Mouse (Mus musculus): ENCODE measurements around the gene Bag6.

Bag6 gene

DNA sequence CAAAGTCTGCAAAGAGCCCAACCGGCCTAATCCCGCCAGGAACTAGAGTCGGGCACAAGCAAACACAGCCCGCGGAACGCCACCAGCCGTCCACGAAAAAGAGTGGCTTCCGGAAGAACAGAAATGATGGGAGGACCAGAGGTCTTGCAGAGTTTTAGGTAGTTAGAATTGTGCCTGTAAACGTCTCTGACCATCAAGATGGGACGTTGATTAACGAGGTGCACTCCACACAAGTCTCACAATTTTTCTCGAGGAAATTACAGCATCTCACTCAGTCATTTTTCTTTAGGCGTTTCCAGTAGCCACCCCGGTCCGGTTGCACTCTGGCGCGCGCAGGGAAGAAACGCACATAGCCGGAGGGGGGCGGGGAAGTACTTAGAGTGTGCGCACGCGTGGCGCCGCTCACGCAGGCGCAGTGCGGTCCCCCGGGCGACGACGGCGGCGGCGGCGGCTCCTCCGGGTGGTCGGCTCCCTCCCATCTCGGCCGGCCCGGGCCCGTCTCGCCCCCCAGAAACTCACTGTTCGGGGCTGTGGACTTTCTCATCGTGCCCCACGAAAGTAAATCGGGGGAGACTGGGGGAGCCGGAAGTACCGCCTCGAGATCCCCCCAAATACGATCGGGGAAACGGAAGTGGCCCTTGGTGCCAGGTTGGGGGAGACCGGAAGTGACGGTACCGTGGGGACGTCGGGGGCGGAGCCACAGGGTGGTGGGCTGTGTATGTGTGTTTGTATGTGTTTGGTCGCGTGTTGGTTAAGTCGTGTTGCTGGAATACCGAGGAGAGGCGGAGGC is at the start of gene Bag6:
TSS of gene Bag6 (plus strand) at position 378 of the 790 bp plus-strand sequence.
- peak; percentile 91 for DNase-seq (ENCODE audit: low spot score)

DNA sequence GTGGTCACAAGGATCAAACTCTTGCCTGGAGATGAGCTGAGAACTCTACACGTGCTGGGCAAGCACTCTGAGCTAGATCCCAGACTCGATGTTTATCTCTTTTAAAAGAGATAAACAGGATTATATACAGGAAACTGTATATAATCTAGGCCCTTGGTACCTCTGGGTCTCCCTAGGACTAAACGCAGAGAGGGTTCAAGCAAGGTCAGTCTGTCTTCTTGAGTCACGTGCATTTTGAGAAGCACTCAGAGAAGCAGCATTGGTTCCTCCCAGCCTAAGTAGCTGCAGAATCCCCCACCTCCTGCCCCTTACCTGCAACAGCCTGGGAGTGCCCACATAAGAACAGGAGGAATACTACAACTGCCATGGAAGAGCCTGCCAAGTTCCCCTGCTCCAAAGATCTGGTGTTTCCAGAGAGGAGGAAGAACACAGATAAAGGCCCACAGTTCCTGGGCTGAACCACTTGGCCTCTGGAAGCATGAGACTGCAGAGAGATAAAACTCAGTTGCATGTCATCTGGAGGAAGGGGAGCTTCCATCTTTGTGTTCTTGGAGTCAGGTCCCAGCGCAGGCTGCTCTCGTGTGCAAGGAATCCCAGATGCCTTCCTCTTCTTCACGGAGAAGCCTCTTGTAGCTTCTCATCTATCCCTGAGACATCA is 49.6 kb upstream of the Bag6 start, which contains the start of gene Ly6g6f:
TSS of gene Ly6g6f (minus strand) at position 403 of the 658 bp plus-strand sequence.
- DNase-seq (ENCODE audit: low spot score): no peak

DNA sequence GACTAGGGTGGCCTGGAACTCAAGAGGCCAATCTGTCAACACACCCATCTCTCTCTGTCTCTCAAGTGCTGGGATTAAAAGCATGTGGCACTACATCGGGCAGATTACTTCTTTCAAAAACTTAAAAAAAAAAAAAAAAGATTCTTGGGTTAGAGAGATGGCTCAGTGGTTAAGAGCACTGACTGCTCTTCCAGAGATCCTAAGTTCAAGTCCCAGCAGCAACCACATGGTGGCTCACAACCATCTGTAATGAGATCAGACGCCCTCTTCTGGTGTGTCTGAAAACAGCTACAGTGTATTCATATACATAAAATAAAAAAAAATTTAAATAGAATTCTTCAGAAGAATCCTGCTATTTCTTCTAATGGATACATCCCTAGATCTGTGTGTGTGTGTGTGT is 46.8 kb upstream of the Bag6 start:
- DNase-seq (ENCODE audit: low spot score): no peak

DNA sequence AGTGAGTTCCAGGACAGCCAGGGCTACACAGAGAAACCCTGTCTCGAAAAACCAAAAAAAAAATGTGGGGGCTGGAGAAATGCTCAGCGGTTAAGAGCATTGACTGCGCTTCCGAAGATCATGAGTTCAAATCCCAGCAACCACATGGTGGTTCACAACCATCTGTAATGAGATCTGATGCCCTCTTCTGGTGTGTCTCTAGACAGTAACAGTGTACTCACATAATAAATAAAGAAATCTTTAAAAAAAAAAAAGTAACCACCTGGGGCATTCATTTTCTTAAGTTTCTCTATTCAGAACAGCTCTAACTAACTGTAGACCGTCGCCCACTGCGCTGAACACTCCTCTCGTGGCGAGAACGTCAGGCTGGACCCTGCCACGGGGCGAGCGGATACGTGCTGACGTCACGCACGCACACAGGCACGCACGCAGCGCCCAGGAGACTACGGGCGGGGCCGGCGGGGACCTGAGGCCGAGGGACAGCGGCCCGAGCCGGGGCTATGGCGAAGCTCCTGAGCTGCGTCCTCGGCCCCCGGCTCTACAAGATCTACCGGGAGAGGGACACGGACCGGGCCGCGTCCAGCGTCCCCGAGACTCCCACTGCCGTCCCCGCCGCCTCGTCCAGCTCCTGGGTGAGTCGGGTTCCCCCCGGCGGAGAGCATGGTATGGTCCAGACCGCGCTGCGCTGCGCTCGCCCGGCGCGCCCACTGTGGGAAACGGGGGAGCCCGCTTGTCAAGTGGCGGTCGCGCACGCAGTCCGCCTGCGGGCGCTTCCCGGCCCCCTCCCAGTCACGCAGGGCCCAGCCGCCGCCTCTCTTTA is 45.9 kb upstream of the Bag6 start, which contains the start of gene Abhd16a:
TSS of gene Abhd16a (plus strand) at position 439 of the 820 bp plus-strand sequence.
- DNase-seq (ENCODE audit: low spot score): peak; percentile 90

DNA sequence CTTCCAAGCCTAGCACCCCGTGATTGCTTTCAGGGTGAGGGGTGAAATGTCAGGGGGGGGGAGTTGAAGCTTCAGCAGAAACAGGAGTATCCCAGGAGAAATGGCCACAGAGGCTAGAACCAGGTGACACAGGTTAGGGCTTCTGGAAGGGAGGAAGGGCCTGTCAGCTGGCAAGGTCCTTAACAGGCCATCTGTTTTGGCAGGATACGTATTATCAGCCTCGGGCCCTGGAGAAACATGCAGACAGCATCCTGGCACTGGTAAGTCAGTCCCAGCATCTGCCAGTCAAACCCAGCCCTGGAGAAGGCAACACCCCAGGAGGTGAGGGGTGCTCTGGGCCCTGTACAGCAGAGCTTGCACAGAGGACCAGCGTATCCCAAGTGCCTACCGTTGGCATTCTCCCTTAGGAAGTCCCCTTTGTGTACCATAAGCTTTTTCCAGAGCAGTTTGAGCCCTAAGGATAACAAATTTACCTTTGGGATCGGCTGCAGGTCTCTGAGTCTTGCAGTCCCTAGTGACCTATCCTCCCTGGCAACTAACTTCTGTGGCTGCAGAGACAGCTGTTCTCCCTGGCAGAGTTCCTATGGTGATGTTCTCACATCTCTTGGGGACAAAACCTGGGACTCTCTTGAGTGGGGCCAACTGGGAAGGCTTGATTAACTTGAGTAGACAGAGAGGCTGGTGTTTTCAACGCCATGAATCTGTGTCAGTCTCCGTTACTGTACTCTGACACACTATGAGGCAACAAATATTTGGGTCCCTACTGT is 44.6 kb upstream of the Bag6 start:
- DNase-seq (ENCODE audit: low spot score): peak; percentile 67

DNA sequence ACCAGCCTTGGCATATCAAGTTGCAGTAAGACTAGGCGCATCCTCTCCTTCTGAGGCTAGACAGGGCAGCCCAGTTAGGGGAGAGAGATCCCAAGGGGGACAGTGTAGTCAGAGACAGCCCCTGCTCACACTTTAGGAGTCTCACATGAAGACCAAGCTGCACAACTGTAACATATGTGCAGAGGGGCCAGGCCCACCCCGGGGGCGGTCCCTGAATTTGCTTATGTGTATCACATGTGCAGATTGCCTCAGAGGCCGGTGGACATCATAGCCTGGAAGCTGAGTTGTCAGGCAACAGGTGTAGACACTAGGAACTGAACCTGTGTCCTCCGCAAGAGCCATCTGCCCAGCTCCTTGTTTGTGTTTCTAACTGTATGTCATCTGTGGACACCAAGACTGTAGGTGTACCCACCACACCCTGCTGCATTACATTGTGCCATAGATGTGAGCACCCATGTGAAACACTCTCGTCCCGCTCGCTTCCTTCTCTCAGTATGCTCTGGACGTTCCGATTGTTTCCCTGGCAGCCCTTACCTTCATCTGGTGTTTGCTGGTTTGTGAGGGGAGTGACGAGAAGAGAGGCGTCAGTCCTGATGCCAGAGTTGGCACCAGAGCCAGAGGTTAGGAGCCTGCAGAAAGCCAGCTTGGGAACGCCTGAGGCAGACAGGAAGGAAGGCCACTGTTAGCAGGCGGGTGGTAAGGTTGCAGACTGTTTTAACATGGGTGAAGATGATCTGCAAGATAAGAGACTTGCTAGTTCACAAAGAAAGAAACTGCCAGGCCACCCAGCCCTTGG is 42.4 kb upstream of the Bag6 start:
- DNase-seq (ENCODE audit: low spot score): no peak

DNA sequence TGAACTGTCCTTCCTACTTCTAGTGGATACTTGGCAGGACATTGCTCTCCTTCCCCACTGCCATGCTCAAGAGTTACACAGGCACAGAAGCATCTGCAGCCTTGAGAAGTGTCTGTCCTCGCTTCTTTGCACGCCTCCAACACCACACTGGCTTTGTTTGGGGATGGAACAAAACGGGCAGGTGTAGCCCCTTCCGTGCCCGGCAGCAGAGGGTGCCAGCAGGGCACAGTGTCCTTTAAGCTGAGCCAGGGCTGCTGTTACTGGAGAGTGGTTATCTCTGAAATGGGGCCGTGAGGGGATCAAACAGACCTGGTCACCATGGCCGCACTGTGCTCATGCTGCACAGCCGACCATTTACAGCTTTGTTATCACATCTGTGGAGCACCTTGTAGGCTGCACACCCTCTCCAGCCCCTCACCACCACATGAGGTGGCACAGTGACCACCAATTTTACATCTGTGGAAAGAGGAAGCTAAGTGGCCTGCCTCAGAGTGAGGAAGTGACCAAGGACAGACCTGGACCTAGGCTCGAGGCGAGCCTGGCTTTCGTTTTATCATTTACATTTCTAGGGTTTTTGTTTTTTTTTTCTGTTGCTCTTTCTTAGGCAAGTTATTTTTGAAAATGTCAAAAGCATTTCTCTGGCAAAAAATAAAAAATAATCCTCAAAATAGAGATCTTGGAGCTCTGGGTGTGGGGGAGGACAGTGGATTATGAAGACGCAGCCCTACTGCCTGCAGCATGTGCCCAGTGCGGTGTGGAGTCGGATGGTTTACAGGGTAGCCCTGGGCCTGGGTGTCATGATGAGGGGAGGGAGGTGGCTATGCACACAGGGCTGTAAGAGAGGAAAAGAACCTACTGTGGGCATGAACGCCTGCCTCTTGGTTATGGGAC is 40.3 kb upstream of the Bag6 start:
- no peak for DNase-seq (ENCODE audit: low spot score)

DNA sequence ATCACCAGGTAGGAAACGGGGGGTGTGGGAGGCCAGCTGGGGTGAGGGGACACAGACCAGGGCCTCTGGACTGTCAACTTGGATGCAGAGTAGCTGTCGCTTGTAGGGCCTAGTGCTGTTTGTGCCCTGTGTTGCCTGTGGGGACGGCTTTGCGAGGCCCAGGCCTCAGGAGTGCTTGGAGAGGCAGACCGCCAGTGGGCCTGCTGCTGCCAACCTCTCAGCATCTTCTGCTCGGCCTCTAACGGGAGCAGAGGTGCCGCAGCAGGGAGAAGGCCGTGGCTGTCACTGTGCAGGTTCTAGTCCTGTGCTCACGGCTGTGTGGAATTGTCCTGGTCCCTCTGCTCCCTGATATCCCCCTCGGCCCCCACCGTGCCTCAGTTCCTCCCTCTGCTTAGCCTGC is 38.4 kb upstream of the Bag6 start:
- no peak for DNase-seq (ENCODE audit: low spot score)

DNA sequence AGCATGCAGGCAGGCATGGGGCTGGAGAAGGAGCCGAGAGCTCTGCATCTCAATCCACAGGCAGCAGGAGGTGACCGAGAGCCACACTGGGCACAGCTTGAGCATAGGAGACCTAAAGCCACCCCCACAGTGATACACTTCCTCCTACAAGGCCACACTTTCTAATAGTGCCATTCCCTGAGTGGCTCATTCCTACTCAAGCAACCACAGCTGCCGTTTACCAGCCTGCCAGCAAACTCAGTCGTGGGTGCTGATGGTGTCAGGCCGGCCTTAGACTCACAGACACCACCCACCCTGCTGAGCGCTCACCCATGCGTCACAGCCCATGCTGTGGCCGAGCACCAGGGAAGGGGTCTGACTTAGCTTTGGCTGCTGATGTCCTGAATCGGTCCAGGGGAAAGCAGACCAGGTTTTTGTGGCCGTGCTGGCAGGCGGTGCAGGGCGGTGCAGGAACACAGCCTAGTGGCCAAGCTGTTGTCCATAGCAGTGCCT is 37.8 kb upstream of the Bag6 start:
- no peak for DNase-seq (ENCODE audit: low spot score)

DNA sequence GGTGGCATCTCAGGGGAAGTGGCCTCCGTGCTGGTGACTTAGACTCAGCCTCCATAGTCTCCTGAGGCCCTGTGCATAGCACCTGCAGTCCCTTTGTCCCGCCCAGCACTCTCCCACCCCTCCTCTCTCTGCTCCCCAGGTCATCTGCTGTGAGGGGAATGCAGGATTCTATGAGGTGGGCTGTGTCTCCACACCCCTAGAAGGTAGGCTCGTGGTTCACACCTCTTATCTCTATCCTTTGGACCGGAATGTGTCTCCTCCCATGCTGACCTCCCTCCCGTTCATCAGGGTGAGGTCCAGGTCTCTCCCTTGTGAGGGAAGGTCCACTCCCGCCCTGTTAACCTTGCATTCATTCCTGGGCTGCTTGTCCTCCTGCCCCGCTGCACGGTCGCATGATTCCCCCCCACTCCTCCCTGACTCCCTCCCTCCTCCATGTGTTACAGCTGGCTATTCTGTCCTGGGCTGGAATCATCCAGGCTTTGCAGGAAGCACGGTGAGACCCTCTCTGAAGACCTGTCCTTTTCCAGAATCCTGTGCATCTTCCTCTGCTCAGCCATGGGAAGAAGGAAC is 34.7 kb upstream of the Bag6 start:
- no peak for DNase-seq (ENCODE audit: low spot score)

DNA sequence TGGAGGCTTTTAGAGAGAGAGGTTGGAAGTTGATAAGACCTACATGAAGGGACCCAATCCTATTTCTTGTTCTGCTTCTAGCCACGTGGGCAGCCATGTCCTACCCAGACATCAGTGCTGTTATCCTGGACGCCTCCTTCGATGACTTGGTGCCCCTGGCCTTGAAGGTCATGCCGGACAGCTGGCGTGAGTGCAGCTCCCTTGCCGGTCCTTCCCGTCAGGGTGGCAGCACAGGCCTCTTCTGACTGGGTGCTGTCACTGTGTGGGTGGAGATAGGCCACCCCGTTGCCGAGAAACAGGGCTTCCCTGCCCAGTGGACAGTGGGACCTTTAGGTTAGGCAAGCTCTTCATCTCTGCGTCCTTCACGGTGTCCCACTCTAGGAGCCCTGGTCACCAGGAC is 33.8 kb upstream of the Bag6 start:
- DNase-seq (ENCODE audit: low spot score): no peak

DNA sequence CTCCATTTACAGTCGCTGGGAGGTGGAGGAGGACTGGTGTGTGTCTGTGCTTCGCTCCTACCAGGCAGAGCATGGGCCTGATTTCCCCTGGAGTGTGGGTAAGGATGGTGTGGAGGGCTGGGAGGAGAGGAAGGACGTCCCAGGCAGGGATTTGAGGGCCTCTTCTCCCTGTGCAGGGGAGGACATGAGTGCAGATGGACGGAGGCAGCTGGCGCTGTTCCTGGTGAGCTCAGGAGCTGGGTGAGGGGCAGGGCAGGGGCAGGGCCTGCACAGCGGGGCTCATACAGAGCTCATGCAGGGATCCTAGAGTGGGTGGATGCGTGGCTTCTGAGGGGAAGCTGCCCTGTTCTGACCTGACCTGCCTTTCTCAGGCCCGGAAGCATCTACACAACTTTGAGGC is 32.7 kb upstream of the Bag6 start:
- DNase-seq (ENCODE audit: low spot score): no peak

DNA sequence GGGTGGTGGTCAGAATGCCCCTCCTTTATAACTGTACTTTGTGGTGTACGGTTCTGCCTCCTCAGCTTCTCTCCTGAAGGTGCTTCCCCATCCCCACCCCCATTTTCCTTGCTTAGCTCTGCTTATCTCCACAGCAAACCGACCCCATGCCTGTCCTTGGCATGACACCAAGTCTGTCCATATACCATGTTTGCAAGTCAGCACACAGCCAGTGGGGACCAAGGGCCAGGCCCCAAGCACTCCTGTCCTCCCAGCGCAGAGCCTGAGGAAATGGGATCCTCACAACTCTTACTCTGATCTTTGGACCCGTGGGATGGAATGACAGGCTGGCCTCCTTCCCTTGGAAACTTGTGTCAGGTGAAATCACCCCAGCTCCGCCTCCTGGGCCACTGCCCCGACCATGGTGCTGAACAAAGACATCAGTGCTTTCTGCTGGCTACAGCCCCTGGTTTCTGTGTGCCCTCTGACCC is 31.7 kb upstream of the Bag6 start:
- no peak for DNase-seq (ENCODE audit: low spot score)

DNA sequence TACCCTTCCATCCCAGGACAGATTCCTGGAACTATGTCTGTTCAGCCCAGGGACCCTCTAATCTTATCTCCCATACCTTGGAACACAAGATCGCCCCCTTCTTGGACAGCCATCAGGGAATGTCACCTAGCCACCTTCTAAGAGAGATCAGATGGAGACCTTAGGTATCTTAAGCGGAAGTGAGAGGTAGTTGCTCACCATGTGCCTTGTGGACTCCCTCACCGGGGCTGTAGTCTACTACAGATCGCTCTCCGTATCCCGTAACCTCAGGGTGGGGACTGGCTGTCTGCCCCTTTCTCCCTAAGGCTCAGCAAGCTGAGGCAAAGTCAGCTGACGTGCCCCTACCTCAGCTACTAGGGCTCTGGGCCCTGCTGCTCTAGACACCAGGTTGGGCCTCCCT is 30.9 kb upstream of the Bag6 start:
- DNase-seq (ENCODE audit: low spot score): peak; percentile 23

DNA sequence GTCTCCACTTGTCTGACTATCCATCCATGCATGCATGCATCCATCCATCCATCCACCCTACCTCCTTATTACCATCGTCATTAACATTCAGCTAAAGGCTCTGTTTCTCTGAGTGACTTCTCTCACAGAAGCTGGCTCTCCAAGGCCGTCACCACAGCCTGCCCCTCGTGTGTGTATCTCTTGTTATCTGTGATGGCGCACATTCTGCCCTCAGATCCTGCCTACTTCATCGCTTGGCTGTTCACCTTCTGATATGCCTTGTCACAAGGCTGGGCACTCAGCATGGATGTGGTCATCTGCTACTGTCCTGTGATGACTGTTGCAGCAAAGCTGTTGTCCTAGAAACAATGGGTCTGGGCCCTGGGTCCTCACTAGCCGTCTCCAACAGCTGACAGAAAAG is 30.2 kb upstream of the Bag6 start:
- DNase-seq (ENCODE audit: low spot score): peak; percentile 71

DNA sequence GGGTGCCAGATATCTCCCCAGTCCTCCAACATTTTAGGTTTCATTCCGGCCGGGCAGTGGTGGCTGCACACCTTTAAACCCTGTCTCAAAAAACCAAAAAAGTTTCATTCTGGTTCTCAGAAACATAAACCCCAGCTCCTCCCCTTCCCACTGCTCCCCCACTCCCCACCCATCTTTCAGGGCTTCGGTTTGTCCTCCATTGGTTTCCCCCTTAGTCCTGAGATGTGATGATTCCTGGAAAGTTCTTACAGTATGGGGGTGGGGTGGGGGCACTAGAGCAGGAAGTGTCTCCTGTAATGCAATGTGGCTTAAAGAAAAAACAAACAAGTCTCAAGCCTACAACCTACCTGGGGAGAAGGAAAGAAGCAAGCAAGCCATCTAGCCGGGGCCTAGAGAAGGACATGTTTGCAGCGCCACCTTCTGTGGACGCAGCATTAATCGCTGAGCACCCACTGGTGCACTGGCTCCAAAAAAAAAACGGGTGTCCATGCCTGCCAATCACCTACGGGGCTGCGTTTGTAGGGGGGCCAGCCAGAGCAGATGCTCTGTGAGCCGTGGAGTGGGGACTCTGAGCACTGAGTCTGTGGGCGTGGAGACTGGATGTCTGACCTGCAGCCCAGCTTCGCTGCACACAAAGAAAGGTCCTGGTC is 29.1 kb upstream of the Bag6 start:
- DNase-seq (ENCODE audit: low spot score): peak; percentile 53

DNA sequence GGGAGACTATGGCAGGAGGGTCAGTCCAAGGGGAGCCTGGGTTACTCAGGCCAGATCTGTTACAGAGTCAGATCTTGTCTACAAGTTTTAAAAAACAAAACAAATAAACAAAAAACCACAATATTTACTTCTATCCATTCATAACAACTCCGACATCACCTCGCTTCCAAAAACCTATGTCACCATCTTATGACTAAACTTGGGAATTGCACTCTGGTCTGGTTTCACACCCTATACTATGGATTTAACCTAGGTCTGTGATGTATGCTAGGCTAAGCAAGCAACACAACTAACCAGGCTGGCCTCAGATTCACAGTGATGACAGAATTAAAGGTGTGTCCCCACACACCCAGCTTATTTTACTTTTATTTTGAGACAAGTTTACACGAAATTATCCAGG is 28.5 kb upstream of the Bag6 start:
- DNase-seq (ENCODE audit: low spot score): no peak

DNA sequence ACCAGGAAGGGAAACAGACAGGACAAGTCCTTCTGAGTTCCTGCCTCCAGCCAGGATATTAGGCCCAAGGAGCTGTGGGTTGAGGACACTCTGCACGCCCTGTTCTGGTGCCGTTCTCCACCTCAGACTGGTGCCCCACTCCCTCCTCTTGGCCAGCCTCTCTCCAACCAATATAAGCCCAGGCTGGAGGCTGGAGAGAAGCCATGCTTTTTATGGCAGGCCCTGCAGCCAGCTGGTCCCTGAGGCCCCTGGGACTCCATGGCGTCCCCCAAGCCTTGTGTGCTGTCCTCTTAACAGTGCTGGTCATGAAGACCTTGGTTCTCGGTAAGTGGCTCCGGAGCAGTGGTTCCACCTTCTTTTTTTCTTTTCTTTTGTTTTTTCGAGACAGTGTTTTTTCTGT is 26.9 kb upstream of the Bag6 start, which contains the start of gene Ly6g5c:
TSS of gene Ly6g5c (plus strand) at position 183 of the 400 bp plus-strand sequence.
- no peak for DNase-seq (ENCODE audit: low spot score)

DNA sequence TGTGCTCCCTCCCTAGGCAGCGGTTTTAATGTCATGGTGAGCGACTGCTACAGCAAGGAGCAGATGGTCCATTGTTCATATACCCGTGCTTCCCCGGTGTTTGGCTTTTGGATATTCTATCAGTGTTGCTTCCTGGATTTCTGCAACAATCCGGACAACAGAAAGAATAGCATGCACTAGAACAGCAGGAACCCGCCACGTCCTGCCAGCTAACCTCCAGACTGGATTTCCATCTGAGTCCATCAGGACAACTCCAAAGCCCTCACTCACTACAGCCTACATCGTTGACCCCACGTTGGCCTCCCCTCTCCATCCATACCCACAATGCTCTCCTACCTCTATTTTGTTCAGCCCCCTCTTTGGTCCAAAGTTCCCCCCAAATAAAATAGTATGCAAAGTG is 23.2 kb upstream of the Bag6 start:
- no peak for DNase-seq (ENCODE audit: low spot score)
